Mouse (Mus musculus) heart, embryonic 11.5 days (tissue): ENCODE results near the gene Cd80. TPM values are rescaled to one million over a fixed set of nuclear protein-coding genes. Genes with fewer than 3 reads are reported as not detected.

Experiments used
- ATAC-seq: fragments of 200-750 bp; cut with Nextera tagmentation; replicated peaks from 2 replicates; pipeline ENCODE4 v1.8.0; 2017; ENCODE audit warnings: moderate library complexity; ENCODE audit not compliant: insufficient number of reproducible peaks, low FRiP score, low TSS enrichment
- H3K27ac ChIP-seq: fragments of 300-500 bp; sonication (generic); 2 replicates; pipeline ENCODE4 v1.5.1; 2014; ENCODE audit warnings: mild to moderate bottlenecking, low read depth, low read length
- H3K27me3 ChIP-seq: fragments of 300-500 bp; sonication (generic); 2 replicates; pipeline ENCODE4 v1.6.1; 2014; ENCODE audit warnings: mild to moderate bottlenecking, low read length, mixed read lengths; ENCODE audit not compliant: control insufficient read depth, insufficient read depth
- H3K36me3 ChIP-seq: fragments of 300-500 bp; sonication (generic); 2 replicates; pipeline ENCODE4 v1.6.1; 2014; ENCODE audit warnings: mild to moderate bottlenecking, low read length, moderate library complexity, mixed read lengths; ENCODE audit not compliant: control insufficient read depth, insufficient read depth
- H3K4me1 ChIP-seq: fragments of 300-500 bp; sonication (generic); 2 replicates; pipeline ENCODE4 v1.6.1; 2014; ENCODE audit warnings: low read length; ENCODE audit not compliant: control insufficient read depth, insufficient read depth
- H3K4me2 ChIP-seq: fragments of 300-500 bp; sonication (generic); 2 replicates; pipeline ENCODE4 v1.6.1; 2014; ENCODE audit warnings: mild to moderate bottlenecking, moderate library complexity
- H3K4me3 ChIP-seq: fragments of 300-500 bp; sonication (generic); 2 replicates; pipeline ENCODE4 v1.5.1; 2014; ENCODE audit warnings: low read depth, low read length
- H3K9ac ChIP-seq: fragments of 300-500 bp; sonication (generic); 2 replicates; pipeline ENCODE4 v1.6.1; 2014; ENCODE audit warnings: mild to moderate bottlenecking, low read depth, low read length, moderate library complexity
- H3K9me3 ChIP-seq: fragments of 300-500 bp; sonication (generic); replicated peaks from 2 replicates; pipeline ENCODE4 v1.6.1; 2016; ENCODE audit warnings: low read length; ENCODE audit not compliant: control insufficient read depth
- WGBS: fragments of 180-500 bp; shearing (Covaris S2); extraction: QIAGEN DNeasy Blood & Tissue Kit; methylation state at CpG from one replicate; pipeline ENCODE4 v1.1.7; 2014; ENCODE audit not compliant: insufficient replicate concordance; 5-methylcytosine and 5-hydroxymethylcytosine counted together
- polyA plus RNA-seq: library from polyadenylated mRNA; unstranded; fragments of >200 nt; fragmentation: Nextera tagmentation; extraction: Ambion mirVana; gene quantifications from 2 replicates; pipeline ENCODE4 v1.2.1, GENCODE M21; 2014

Gene Cd80
- polyA plus RNA-seq, 1 experiment from 2014 or later = 0.80 TPM

DNA sequence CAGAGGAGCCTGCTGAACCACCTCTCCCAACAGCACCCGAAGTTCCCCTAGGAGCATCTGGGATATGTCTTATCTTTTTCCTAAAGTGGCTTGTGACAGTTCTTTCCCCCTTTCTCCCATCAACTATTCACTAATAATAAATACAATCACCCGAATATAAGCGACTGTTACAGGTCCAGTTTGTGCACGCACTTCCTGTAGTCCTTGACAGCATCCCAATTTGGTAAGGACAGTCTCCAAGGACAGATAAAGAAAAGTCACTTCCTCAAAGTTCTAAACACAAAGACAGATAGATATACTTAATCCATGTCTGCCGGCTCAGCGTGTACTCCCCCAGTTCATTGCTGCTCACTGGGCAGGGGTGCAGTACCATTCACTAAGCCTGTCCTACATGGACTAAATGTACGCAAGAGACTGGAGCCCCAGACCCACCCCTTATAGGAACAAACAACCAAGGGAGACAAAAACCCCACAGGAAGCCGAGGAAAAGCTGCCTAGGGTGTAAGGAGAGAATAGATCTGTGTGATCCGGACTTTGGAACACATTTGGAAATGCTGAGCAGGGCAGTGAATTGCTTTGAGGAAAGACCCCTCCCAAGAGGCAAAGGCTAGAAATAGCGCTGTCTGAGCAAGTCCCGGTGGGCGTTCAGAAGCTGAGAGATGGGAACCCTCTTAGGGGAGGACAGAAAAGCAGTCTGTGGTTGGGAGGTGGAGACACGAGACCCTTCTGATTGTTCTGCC lies 23.7 kb upstream of the Cd80 start:
- ATAC-seq = no peak
- 29% methylated on average over 13 of the region's 13 CpGs for WGBS
- H3K4me1 ChIP-seq = peaks cover 7% of the 10 kb centered on the region
- H3K9me3 ChIP-seq = no peaks in the 10 kb centered on the region
- H3K4me3 ChIP-seq = no peak overlapping the region
- 0 out of 2 replicates have a peak overlapping the region, but pooled peaks have one; percentile 15 for H3K27ac ChIP-seq
- no peak overlapping the region for H3K4me2 ChIP-seq
- H3K9ac ChIP-seq = no peak overlapping the region; the same call in 1 of the 2 replicates
- no peaks in the 10 kb centered on the region for H3K36me3 ChIP-seq
- H3K27me3 ChIP-seq = no peaks in the 10 kb centered on the region

DNA sequence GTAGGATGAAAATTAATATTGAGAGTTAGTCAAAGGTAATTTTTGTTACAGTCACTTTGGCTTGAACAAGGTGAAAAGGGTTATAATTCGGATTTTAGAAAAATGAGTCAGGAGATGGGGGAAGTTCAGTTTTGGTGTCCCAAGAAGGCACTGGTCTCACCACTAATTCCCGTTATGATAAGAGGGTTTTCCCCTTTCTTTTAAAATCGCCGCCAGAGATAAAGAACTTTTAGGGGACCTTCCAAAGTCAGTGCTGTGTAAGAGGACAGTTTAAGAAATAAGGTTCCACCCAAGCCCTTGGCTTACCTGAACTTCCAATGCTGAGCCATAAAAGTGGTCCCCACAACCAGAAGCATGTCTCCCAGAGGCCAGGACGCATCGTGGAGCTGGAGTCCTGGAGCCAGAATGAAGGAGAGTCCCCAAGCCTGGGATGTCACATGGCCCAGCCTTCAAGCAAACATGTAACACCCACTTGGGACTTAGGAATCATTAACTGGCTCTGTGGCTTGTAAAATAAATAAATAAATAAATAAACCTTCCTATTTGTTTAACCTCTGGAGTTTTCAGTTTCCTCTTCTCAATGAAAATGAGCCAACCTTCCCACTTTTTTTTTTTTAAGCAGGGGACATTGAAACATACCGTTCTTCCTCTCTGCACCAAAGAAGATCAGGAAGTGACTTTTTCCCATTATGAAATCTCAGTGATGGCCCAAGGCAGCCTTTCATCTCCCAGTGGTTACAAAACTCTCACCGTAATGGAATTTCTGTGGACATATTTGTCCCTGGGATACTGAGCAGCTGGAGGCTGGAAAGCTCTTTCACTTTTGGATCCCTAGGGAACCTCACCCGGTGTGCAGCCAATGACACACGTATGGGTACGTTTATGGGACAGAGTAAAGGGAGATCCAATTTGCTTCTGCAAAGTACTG lies 22.6 kb upstream of the Cd80 start, which contains the start of gene Pla1a:
Gene Pla1a, minus strand, starts transcription at position 648 of the 928 bp plus-strand sequence.
- Histone ChIP-seq H3K27me3 (no peaks in the 10 kb centered on the region), H3K4me3 (no peak within 1 kb of the TSS), H3K4me1 (peaks cover 7% of the 10 kb centered on the region), H3K9ac (no peak within 1 kb of the TSS; the same call in 1 of the 2 replicates), H3K27ac (0 out of 2 replicates have a peak within 1 kb of the TSS, but pooled peaks have one; percentile 15), H3K9me3 (no peaks in the 10 kb centered on the region), H3K4me2 (no peak within 1 kb of the TSS), H3K36me3 (no peaks in the 10 kb centered on the region)
- no peak for ATAC-seq
- WGBS = 78% methylated on average over 11 of the region's 11 CpGs

DNA sequence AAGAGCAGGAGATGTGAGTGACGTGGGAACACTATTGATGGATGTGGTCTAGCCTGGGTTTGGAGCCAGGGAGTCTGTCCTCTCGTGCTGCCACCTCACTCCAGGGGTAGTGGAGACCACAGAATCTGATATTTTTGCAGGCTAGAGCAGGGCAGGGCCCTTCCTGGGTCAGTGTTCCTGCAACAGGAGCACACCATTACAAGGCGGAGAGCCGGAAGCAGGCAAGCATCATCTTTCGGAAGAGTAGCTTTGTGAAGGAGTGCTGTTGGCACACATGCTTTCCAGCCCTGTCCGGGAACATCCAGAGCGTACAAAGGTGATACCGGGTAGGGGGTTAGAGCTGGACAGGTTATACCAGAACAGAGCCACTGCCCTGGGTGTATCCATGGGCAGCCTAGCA lies 21.8 kb upstream of the Cd80 start:
- Histone ChIP-seq H3K27me3 (no peaks in the 10 kb centered on the region), H3K4me2 (no peak overlapping the region), H3K4me1 (peaks cover 7% of the 10 kb centered on the region), H3K36me3 (no peaks in the 10 kb centered on the region), H3K27ac (no peak overlapping the region), H3K9ac (no peak overlapping the region), H3K9me3 (no peaks in the 10 kb centered on the region), H3K4me3 (no peak overlapping the region)
- ATAC-seq = no peak
- 83% methylated on average over 8 of the region's 8 CpGs for WGBS

DNA sequence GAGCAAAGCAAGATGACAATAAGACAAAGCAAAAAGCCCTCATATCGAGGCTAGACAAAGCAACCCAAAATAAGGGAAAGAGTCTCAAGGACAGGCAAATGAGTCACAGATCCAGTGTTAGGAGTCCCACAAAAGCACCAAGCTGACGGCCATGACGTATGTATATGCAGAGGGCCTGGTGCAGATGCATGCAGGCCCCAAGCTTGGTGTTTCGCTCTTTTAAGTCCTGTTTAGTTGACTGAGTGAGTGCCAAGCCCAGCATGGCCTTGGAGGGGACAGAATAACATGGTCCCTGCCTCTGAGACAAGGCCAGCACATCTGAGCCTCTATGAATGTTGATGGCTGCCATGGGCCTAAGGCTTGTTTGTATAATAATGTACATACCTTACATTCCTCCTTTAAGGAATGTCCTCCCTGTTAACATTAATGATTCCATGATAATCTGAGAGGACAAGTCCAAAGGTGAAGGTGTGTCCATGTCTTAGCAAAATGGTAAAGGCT lies 21.0 kb upstream of the Cd80 start:
- WGBS = 89% methylated on average over 4 of the region's 4 CpGs
- H3K4me1 ChIP-seq = peaks cover 7% of the 10 kb centered on the region
- no peaks in the 10 kb centered on the region for H3K27me3 ChIP-seq
- no peak overlapping the region for H3K4me2 ChIP-seq
- H3K9me3 ChIP-seq = no peaks in the 10 kb centered on the region
- no peak overlapping the region for H3K9ac ChIP-seq
- H3K4me3 ChIP-seq = no peak overlapping the region
- no peak overlapping the region for H3K27ac ChIP-seq
- H3K36me3 ChIP-seq = no peaks in the 10 kb centered on the region
- ATAC-seq = no peak

DNA sequence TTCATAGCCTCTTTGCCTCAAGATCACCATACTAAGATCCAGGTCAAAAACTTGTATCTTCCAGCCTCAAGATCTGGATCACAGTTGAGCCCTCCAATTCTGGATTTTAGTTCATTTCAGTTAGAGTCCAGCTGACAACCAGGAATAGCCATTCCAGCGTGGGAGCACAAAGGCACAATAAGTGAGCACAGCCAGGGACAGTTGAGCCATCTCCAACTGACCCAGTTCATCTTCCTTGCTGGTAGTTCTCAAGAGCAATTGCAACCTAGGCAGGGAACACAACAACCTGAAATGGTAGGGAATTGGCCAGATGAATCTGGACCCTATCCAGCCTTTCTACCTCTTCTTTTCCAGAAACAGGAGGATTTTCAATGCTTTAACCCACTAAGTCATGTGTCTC lies 16.2 kb upstream of the Cd80 start:
- Histone ChIP-seq H3K4me2 (no peak overlapping the region), H3K27me3 (no peaks in the 10 kb centered on the region), H3K27ac (no peak overlapping the region), H3K9me3 (no peaks in the 10 kb centered on the region), H3K9ac (no peak overlapping the region), H3K4me3 (no peak overlapping the region), H3K36me3 (peaks cover under 1% of the 10 kb centered on the region; the same call in 1 of the 2 replicates), H3K4me1 (no peaks in the 10 kb centered on the region)
- ATAC-seq = no peak
- WGBS = 73% methylated on average over 1 of the region's 1 CpGs

DNA sequence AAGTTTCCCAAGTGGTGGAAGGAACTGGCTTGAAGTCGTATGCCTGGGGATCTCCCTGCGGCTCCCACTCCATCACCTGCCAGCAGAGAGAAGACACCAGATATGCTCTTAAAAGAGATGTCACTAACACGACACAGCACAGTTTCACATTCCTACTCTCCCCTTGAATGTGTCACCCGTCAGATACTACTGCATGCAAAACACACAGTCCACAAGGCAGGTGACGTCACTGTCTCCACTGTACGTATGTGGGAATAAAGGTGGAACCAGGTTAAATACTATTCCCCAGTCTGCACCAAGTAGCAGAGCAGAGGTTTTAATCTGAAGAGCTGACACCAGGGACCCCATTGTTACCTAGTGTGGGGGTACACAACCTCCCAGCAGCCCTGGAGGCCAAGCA lies 15.0 kb upstream of the Cd80 start:
- Histone ChIP-seq H3K4me3 (no peak overlapping the region), H3K4me2 (no peak overlapping the region), H3K9me3 (no peaks in the 10 kb centered on the region), H3K9ac (no peak overlapping the region), H3K27me3 (no peaks in the 10 kb centered on the region), H3K36me3 (peaks cover 10% of the 10 kb centered on the region), H3K4me1 (no peaks in the 10 kb centered on the region), H3K27ac (no peak overlapping the region)
- ATAC-seq = 0 out of 2 replicates have a peak, but pooled peaks have one; percentile 10
- WGBS = 48% methylated on average over 6 of the region's 6 CpGs

DNA sequence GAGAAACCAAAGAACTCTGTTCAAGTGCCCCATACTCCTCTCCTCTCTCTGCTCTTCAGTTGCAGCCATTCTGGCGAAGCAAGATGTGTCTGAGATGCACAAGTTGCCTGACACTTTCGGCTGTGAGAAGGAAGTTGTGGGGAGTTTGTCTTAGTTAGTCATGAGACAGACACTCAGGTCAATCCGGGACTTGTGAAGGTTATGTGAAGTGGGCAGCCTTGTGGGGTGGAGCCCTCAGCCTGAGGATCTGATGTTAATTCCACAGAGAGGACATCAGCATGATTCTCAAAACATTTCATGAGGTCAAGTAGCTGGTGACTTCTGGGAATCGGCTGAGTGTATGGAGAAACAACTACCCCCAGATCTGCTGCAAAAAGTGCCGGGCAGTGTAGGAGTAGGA lies 13.8 kb upstream of the Cd80 start:
- H3K4me1 ChIP-seq = no peaks in the 10 kb centered on the region
- no peak overlapping the region for H3K4me3 ChIP-seq
- no peak overlapping the region for H3K27ac ChIP-seq
- H3K4me2 ChIP-seq = no peak overlapping the region
- 80% methylated on average over 5 of the region's 5 CpGs for WGBS
- no peaks in the 10 kb centered on the region for H3K9me3 ChIP-seq
- ATAC-seq = no peak
- peaks cover 17% of the 10 kb centered on the region for H3K36me3 ChIP-seq
- no peak overlapping the region for H3K9ac ChIP-seq
- H3K27me3 ChIP-seq = no peaks in the 10 kb centered on the region

DNA sequence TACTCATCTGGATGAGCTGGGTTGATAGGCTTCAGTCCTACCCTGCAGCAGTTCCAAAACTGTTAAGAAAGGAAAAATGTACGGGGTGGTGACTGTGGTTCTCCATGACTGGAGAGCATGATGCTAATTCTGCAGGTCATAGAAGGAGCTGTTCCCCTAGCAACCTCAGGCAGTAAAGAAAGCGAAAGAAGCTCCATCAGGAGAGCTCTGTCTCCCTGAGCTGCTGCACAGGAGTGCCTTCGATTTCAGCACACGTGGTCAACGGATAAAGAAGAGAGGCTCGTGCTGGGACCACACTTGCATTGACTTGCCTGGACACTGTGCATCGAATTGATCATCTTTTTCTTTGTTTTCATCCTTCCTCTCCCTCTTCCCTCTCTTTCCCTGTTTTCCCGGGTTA lies 13.1 kb upstream of the Cd80 start:
- no peaks in the 10 kb centered on the region for H3K9me3 ChIP-seq
- ATAC-seq = no peak
- no peak overlapping the region for H3K27ac ChIP-seq
- 79% methylated on average over 8 of the region's 8 CpGs for WGBS
- H3K27me3 ChIP-seq = no peaks in the 10 kb centered on the region
- H3K4me1 ChIP-seq = no peaks in the 10 kb centered on the region
- no peak overlapping the region for H3K4me2 ChIP-seq
- no peak overlapping the region for H3K9ac ChIP-seq
- peaks cover 23% of the 10 kb centered on the region for H3K36me3 ChIP-seq
- no peak overlapping the region for H3K4me3 ChIP-seq
